Mouse (Mus musculus): ENCODE data around the gene Uxs1.

- no peak for TF ChIP-seq CTCF (IDR thresholded peaks at IDR 0.05; ENCODE audit: insufficient read depth, low read length)
- TF ChIP-seq POLR2A (IDR thresholded peaks at IDR 0.05; ENCODE audit: borderline replicate concordance, extremely low read depth, low read depth, low read length): no peak
These were observed 23.6 kb downstream of the Uxs1 start for GRCm38 (mm10) chr1:43803906-43804474.

Data from lung, adult 2 months (tissue).